Mouse (Mus musculus) cortical plate, adult 2 months (tissue): ENCODE results near the gene Dock10. TPM values are rescaled to one million over a fixed set of nuclear protein-coding genes. Genes with fewer than 3 reads are reported as not detected.

ENCODE experiments used
- H3K27ac ChIP-seq: fragments of 200-500 bp; 2 replicates; pipeline ENCODE4 v1.5.1; 2012; ENCODE audit warnings: low read length, control low read depth, inconsistent platforms; ENCODE audit not compliant: insufficient read depth
- H3K4me1 ChIP-seq: fragments of 200-500 bp; 2 replicates; pipeline ENCODE4 v1.6.1; 2011; ENCODE audit warnings: low read length; ENCODE audit not compliant: control insufficient read depth, insufficient read depth
- H3K4me3 ChIP-seq: fragments of 200-500 bp; 2 replicates; pipeline ENCODE4 v1.5.1; 2011; ENCODE audit warnings: mild to moderate bottlenecking, low read length, control low read depth; ENCODE audit not compliant: insufficient read depth
- CTCF ChIP-seq: fragments of 200-500 bp; IDR thresholded peaks from 2 replicates; pipeline ENCODE4 v1.5.1; 2011; ENCODE audit warnings: mild to moderate bottlenecking, control low read depth, low read length; ENCODE audit not compliant: insufficient read depth; ENCODE audit errors: extremely low read depth
- POLR2A ChIP-seq: fragments of 200-500 bp; IDR thresholded peaks from 2 replicates; pipeline ENCODE4 v1.6.1; 2011; ENCODE audit warnings: mild to moderate bottlenecking, low read length, control low read depth; ENCODE audit not compliant: insufficient read depth; ENCODE audit errors: extremely low read depth
- polyA plus RNA-seq: library from polyadenylated mRNA; depleted of rRNA; stranded (reverse); fragments of >200 nt; gene quantifications from 2 replicates; pipeline ENCODE4 v1.2.3, GENCODE M21; 2012

The Dock10 gene
- polyA plus RNA-seq, 1 experiment = 23.3 TPM

GRCm38 (mm10) chr1:80512210-80512948 lies 245.9 kb downstream of the Dock10 start:
- H3K4me1 ChIP-seq = no peaks in the 10 kb centered on the region
- TF ChIP-seq POLR2A (no peak), CTCF (peak; percentile 47; the same call in 1 of the 2 replicates)

GRCm38 (mm10) chr1:80504757-80505156 lies 253.6 kb downstream of the Dock10 start:
- no peak for TF ChIP-seq POLR2A
- 0 out of 2 replicates have a peak, but pooled peaks have one; percentile 0 for TF ChIP-seq CTCF
- peaks cover 2% of the 10 kb centered on the region for H3K4me1 ChIP-seq
- H3K27ac ChIP-seq = no peak overlapping the region
- H3K4me3 ChIP-seq = no peak overlapping the region

More at GRCm38 (mm10) chr1:80512210-80512948, 245.9 kb downstream of the Dock10 start:
- Histone ChIP-seq H3K4me3 (no peak overlapping the region), H3K27ac (no peak overlapping the region)

GRCm38 (mm10) chr1:80504081-80504480 lies 254.2 kb downstream of the Dock10 start:
- H3K4me3 ChIP-seq = no peak overlapping the region
- peaks cover 2% of the 10 kb centered on the region for H3K4me1 ChIP-seq
- TF ChIP-seq POLR2A (no peak), CTCF (no peak)
- no peak overlapping the region; the same call in 1 of the 2 replicates for H3K27ac ChIP-seq

GRCm38 (mm10) chr1:80502456-80503165 lies 255.7 kb downstream of the Dock10 start:
- peaks cover 2% of the 10 kb centered on the region for H3K4me1 ChIP-seq
- H3K4me3 ChIP-seq = no peak overlapping the region
- no peak for TF ChIP-seq CTCF
- TF ChIP-seq POLR2A = no peak
- H3K27ac ChIP-seq = no peak overlapping the region

- Histone ChIP-seq H3K27ac (no peak overlapping the region), H3K4me3 (no peak overlapping the region), H3K4me1 (peaks cover under 1% of the 10 kb centered on the region)
- TF ChIP-seq POLR2A (no peak), CTCF (no peak)
Observed at GRCm38 (mm10) chr1:80499264-80499663, 259.1 kb downstream of the Dock10 start.

GRCm38 (mm10) chr1:80496360-80496759 lies 262.0 kb downstream of the Dock10 start:
- no peak for TF ChIP-seq POLR2A
- no peak for TF ChIP-seq CTCF
- Histone ChIP-seq H3K4me3 (no peak overlapping the region), H3K4me1 (no peaks in the 10 kb centered on the region; the same call in 1 of the 2 replicates), H3K27ac (no peak overlapping the region)

- H3K4me3 ChIP-seq = no peak overlapping the region
- TF ChIP-seq CTCF (no peak), POLR2A (no peak)
- H3K27ac ChIP-seq = no peak overlapping the region
- H3K4me1 ChIP-seq = peaks cover 2% of the 10 kb centered on the region
Observed at GRCm38 (mm10) chr1:80483419-80483818, 274.9 kb downstream of the Dock10 start.

GRCm38 (mm10) chr1:80474942-80475341 lies 283.4 kb downstream of the Dock10 start:
- H3K4me1 ChIP-seq = no peaks in the 10 kb centered on the region; the same call in 1 of the 2 replicates
- no peak overlapping the region for H3K27ac ChIP-seq
- no peak for TF ChIP-seq POLR2A
- no peak for TF ChIP-seq CTCF
- H3K4me3 ChIP-seq = no peak overlapping the region

GRCm38 (mm10) chr1:80472395-80472794 lies 285.9 kb downstream of the Dock10 start:
- TF ChIP-seq POLR2A = no peak
- TF ChIP-seq CTCF = no peak
- Histone ChIP-seq H3K4me1 (no peaks in the 10 kb centered on the region; the same call in 1 of the 2 replicates), H3K4me3 (no peak overlapping the region), H3K27ac (no peak overlapping the region)

- Histone ChIP-seq H3K4me3 (no peak within 1 kb of the TSS), H3K4me1 (no peaks in the 10 kb centered on the region), H3K27ac (no peak within 1 kb of the TSS)
- no peak for TF ChIP-seq CTCF
- TF ChIP-seq POLR2A = no peak
Observed at GRCm38 (mm10) chr1:80461348-80461747, 297.0 kb downstream of the Dock10 start, which contains the start of gene Gm45261. Gene Gm45261 (minus strand): TSS chr1:80461448.
